In the genomic region with DNA sequence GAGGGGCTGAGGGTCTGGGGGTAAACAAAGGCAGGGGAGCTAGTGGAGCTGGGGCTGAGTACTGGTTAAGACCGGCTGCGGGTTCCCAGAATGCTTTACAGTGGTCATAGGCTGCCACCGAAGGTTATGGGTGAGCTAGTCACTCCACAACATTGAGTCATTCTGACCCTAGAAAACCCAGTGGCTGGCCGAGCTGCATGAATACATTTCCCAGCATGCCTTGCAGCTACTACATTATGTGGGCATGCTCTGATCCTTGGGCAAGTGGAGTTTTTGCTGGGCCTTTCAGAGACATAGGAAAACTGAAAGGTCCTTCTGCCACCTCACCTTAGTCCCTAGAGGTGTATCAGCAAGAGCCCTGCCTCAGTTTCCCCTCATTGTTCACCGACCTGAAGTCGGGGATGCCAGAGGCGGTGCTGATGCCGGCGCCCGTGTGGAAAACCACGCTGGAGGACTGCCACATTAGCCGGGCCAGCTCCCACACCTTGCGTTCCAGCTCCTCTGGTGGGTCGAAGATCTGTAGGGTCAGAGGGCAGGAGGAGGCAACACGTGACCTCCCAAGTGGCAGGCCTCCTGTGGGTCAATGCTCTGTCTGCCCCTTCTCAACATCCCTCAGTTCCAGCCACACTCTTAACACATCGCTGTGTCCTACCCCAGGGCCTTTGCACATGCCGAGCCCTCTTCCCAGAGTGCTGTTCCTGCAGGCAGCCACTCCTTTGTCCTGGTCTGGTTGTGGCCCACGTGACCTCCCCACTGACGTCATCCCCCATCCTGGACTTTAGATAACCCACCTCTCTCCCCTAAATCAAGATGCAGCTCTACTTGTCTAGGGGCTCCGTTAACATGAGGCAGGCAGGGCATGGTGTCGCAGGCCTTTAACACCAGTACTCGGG, we compare ENCODE assay signal across 8 mouse cellular contexts. TPM values are rescaled to one million over a fixed set of nuclear protein-coding genes. Genes with fewer than 3 reads are reported as not detected.
DNase-seq lines count a peak whose midpoint lies in the region; ATAC-seq and TF ChIP-seq lines count a peak whose summit lies in the region.

No protein-coding gene starts in this region.

- H3K36me3 ChIP-seq in kidney, postnatal 0 days (ENCODE audit: insufficient read depth, low read length) = peaks cover 23% of the 10 kb centered on the region; the same call in 1 of the 2 replicates
- no peaks in the 10 kb centered on the region; the same call in 1 of the 2 replicates for H3K36me3 ChIP-seq in macrophage (ENCODE audit: inconsistent target)

- peak; percentile 6 for ATAC-seq in kidney, postnatal 0 days (replicated peaks; ENCODE audit: low FRiP score, low read depth)
- ATAC-seq in granulocyte monocyte progenitor cell, adult 5-6 weeks (replicated peaks; ENCODE audit: poor library complexity, severe bottlenecking) = 0 out of 2 replicates have a peak, but pooled peaks have one; percentile 2

- peak overlapping the region; percentile 87; the same call in 1 of the 2 replicates for H3K27ac ChIP-seq in kidney, postnatal 0 days
- peak overlapping the region; percentile 93 for H3K27ac ChIP-seq in macrophage

- peaks cover 8% of the 10 kb centered on the region; the same call in 1 of the 2 replicates for H3K79me2 ChIP-seq in macrophage (ENCODE audit: inconsistent target)

- no peaks in the 10 kb centered on the region for H3K27me3 ChIP-seq in kidney, postnatal 0 days (ENCODE audit: insufficient read depth, low read length)

- no peak for DNase-seq in kidney, postnatal 0 days (ENCODE audit: low spot score)
- DNase-seq in kidney, postnatal 14 days = no peak
- DNase-seq in adipocyte (ENCODE audit: low spot score) = peak; percentile 49
- no peak for DNase-seq in ovary, postnatal 10 days (ENCODE audit: low spot score)
- DNase-seq in urinary bladder, adult 18-20 months (ENCODE audit: low spot score in 2 of 2) = no peak
- DNase-seq in spleen, postnatal 36 days (ENCODE audit: low spot score in 2 of 2) = no peak

- peak overlapping the region; percentile 72 for H3K9ac ChIP-seq in kidney, postnatal 0 days (ENCODE audit: low read depth, low read length)

- peak overlapping the region; percentile 83 for H3K4me2 ChIP-seq in kidney, postnatal 0 days (ENCODE audit: low read length)

- no peaks in the 10 kb centered on the region for H3K4me1 ChIP-seq in kidney, postnatal 0 days (replicated peaks; ENCODE audit: insufficient read depth, low read length)

- WGBS in kidney, postnatal 0 days = 83% methylated on average over 22 of the region's 22 CpGs
- 91% methylated on average over 22 of the region's 22 CpGs for WGBS in macrophage (ENCODE audit: missing documents)

- H3K4me3 ChIP-seq in kidney, postnatal 0 days (replicated peaks; ENCODE audit: low read depth, low read length) = peak overlapping the region; percentile 69
- H3K4me3 ChIP-seq in macrophage (ENCODE audit: inconsistent target) = peak overlapping the region; percentile 81

- TF ChIP-seq CTCF in kidney, postnatal 0 days (IDR thresholded peaks at IDR 0.05; ENCODE audit: low read depth) = no peak

- no peaks in the 10 kb centered on the region for H3K9me3 ChIP-seq in kidney, postnatal 0 days (replicated peaks; ENCODE audit: low read length)

RNA-seq across cellular contexts. Expression of gene Sirt6, which starts 1.2 kb away (rescaled TPM):
- polyA plus RNA-seq in kidney, postnatal 0 days (2015; fragmentation: Nextera tagmentation; extraction: Ambion mirVana) = 27.0 and 27.5 TPM in 2 replicates
- 8.3 and 12.6 TPM in 2 replicates for total RNA-seq in granulocyte monocyte progenitor cell, adult 5-6 weeks (2014; fragmentation: Nextera tagmentation)
- total RNA-seq in granulocyte monocyte progenitor cell, adult 5-6 weeks (2017) = 5.3 and 6.2 TPM in 2 replicates
- 10 to 100 TPM; 24.7 to 95.8 (median 67.9) TPM for total RNA-seq in macrophage (2018; cell fraction: chromatin; rRNA removed)
- total RNA-seq in macrophage (2018; cell fraction: cytosol; rRNA removed) = 10 to 100 TPM in 19 of 26 experiments, 1 to 10 TPM in 7; 5.3 to 23.0 (median 14.7) TPM
- 10 to 100 TPM; 15.7 to 72.4 (median 41.0) TPM for total RNA-seq in macrophage (2018; cell fraction: nucleus; rRNA removed)
- polyA plus RNA-seq in macrophage (2018) = 7.3 to 9.1 TPM (median 8.1 TPM) in 3 replicates

RNA-seq across cellular contexts. Expression of gene Ankrd24, which starts 2.0 kb away (rescaled TPM):
- polyA plus RNA-seq in kidney, postnatal 0 days (2015; fragmentation: Nextera tagmentation; extraction: Ambion mirVana) = 10.2 and 10.7 TPM in 2 replicates
- total RNA-seq in granulocyte monocyte progenitor cell, adult 5-6 weeks (2014; fragmentation: Nextera tagmentation) = 7.6 and 9.2 TPM in 2 replicates
- 7.5 and 8.3 TPM in 2 replicates for total RNA-seq in granulocyte monocyte progenitor cell, adult 5-6 weeks (2017)
- total RNA-seq in macrophage (2018; cell fraction: chromatin; rRNA removed) = 100 to 1,000 TPM in 5 of 26 experiments, 10 to 100 TPM in 21; 32.6 to 180 (median 71.2) TPM
- total RNA-seq in macrophage (2018; cell fraction: cytosol; rRNA removed) = 10 to 100 TPM in 3 of 26 experiments, 1 to 10 TPM in 23; 5.2 to 12.7 (median 8.3) TPM
- 10 to 100 TPM; 21.8 to 89.8 (median 39.3) TPM for total RNA-seq in macrophage (2018; cell fraction: nucleus; rRNA removed)
- 10.3 to 12.0 TPM (median 11.5 TPM) in 3 replicates for polyA plus RNA-seq in macrophage (2018)

RNA-seq across cellular contexts. Expression of gene BC025920, which starts 20.3 kb away (rescaled TPM):
- 0.33 and 0.37 TPM in 2 replicates for polyA plus RNA-seq in kidney, postnatal 0 days (2015; fragmentation: Nextera tagmentation; extraction: Ambion mirVana)
- total RNA-seq in granulocyte monocyte progenitor cell, adult 5-6 weeks (2014; fragmentation: Nextera tagmentation) = 3.7 and 4.4 TPM in 2 replicates
- 0.26 and 1.4 TPM in 2 replicates for total RNA-seq in granulocyte monocyte progenitor cell, adult 5-6 weeks (2017)
- total RNA-seq in macrophage (2018; cell fraction: chromatin; rRNA removed) = 1 to 10 TPM in 17 of 26 experiments, under 1 TPM in 8, not detected in 1; 0.37 to 5.0 (median 1.4) TPM
- total RNA-seq in macrophage (2018; cell fraction: cytosol; rRNA removed) = under 1 TPM; 0.07 to 0.78 (median 0.29) TPM
- 1 to 10 TPM in 20 of 26 experiments, under 1 TPM in 6; 0.31 to 4.6 (median 1.9) TPM for total RNA-seq in macrophage (2018; cell fraction: nucleus; rRNA removed)
- polyA plus RNA-seq in macrophage (2018) = 0.30 to 0.55 TPM (median 0.40 TPM) in 3 replicates

RNA-seq across cellular contexts. Expression of gene Gm10778, which starts 22.5 kb away (rescaled TPM):
- 4.0 TPM in 2 replicates for polyA plus RNA-seq in kidney, postnatal 0 days (2015; fragmentation: Nextera tagmentation; extraction: Ambion mirVana)
- total RNA-seq in granulocyte monocyte progenitor cell, adult 5-6 weeks (2014; fragmentation: Nextera tagmentation) = 3.1 and 9.4 TPM in 2 replicates
- total RNA-seq in granulocyte monocyte progenitor cell, adult 5-6 weeks (2017) = 4.2 and 6.1 TPM in 2 replicates
- total RNA-seq in macrophage (2018; cell fraction: chromatin; rRNA removed) = 1 to 10 TPM in 25 of 26 experiments, not detected in 1; 1.1 to 6.5 (median 2.4) TPM
- total RNA-seq in macrophage (2018; cell fraction: cytosol; rRNA removed) = 1 to 10 TPM in 19 of 26 experiments, under 1 TPM in 7; 0.62 to 3.2 (median 1.9) TPM
- total RNA-seq in macrophage (2018; cell fraction: nucleus; rRNA removed) = 1 to 10 TPM in 21 of 26 experiments, under 1 TPM in 2, not detected in 3; 0.82 to 7.4 (median 2.0) TPM
- 2.2 to 2.9 TPM (median 2.6 TPM) in 3 replicates for polyA plus RNA-seq in macrophage (2018)

RNA-seq across cellular contexts. Expression of gene Tle6, which starts 25.5 kb away (rescaled TPM):
- polyA plus RNA-seq in kidney, postnatal 0 days (2015; fragmentation: Nextera tagmentation; extraction: Ambion mirVana) = 7.3 and 9.4 TPM in 2 replicates
- 22.2 and 26.0 TPM in 2 replicates for total RNA-seq in granulocyte monocyte progenitor cell, adult 5-6 weeks (2014; fragmentation: Nextera tagmentation)
- 4.9 and 7.9 TPM in 2 replicates for total RNA-seq in granulocyte monocyte progenitor cell, adult 5-6 weeks (2017)
- 10 to 100 TPM in 23 of 26 experiments, 1 to 10 TPM in 3; 5.0 to 74.3 (median 29.9) TPM for total RNA-seq in macrophage (2018; cell fraction: chromatin; rRNA removed)
- 10 to 100 TPM in 18 of 26 experiments, 1 to 10 TPM in 8; 6.2 to 16.4 (median 11.2) TPM for total RNA-seq in macrophage (2018; cell fraction: cytosol; rRNA removed)
- total RNA-seq in macrophage (2018; cell fraction: nucleus; rRNA removed) = 10 to 100 TPM in 21 of 26 experiments, 1 to 10 TPM in 5; 5.3 to 51.3 (median 15.2) TPM
- polyA plus RNA-seq in macrophage (2018) = 9.8 to 17.4 TPM (median 16.7 TPM) in 3 replicates
